Mouse (Mus musculus) MEL (cell line): ENCODE results near the gene Ckap4. TPM values are rescaled to one million over a fixed set of nuclear protein-coding genes. Genes with fewer than 3 reads are reported as not detected.

Experiments used
- DNase-seq: peaks from one replicate; pipeline ENCODE4 v3.0.0; 2011; ENCODE audit warnings: low read depth, low spot score
- H3K27ac ChIP-seq: 2 replicates; pipeline ENCODE4 v1.5.1; 2012; ENCODE audit warnings: low read depth, mild to moderate bottlenecking, control low read depth, low read length, moderate library complexity; ENCODE audit not compliant: control insufficient read depth
- H3K27me3 ChIP-seq, 2 experiments: fragments of 150-350 bp in 1 of 2; sonication (generic) in 1 of 2; 2 replicates each; pipeline ENCODE4 v1.6.1; 2012; ENCODE audit warnings: low read length in 2 of 2, mild to moderate bottlenecking in 2 of 2, improper control_type of control experiment in 1 of 2, moderate library complexity in 1 of 2; ENCODE audit not compliant: insufficient read depth in 2 of 2, control insufficient read depth in 1 of 2
- H3K36me3 ChIP-seq, 2 experiments: 2 replicates each; pipeline ENCODE4 v1.6.1; 2012 to 2014; ENCODE audit warnings: low read length in 2 of 2, improper control_type of control experiment in 1 of 2, inconsistent platforms in 1 of 2, mild to moderate bottlenecking in 1 of 2; ENCODE audit not compliant: insufficient read depth in 2 of 2, control insufficient read depth in 1 of 2
- H3K4me1 ChIP-seq, 2 experiments: fragments of 150-350 bp in 1 of 2; sonication (generic) in 1 of 2; 2 replicates each; pipeline ENCODE4 v1.6.1; 2012; ENCODE audit warnings: low read length in 2 of 2, improper control_type of control experiment in 1 of 2, mild to moderate bottlenecking in 1 of 2; ENCODE audit not compliant: insufficient read depth in 2 of 2, control insufficient read depth in 1 of 2
- H3K4me3 ChIP-seq, 2 experiments: fragments of 150-350 bp in 1 of 2; sonication (generic) in 1 of 2; 2 replicates each; pipeline ENCODE4 v1.5.1; 2012; ENCODE audit warnings: low read depth in 2 of 2, low read length in 2 of 2, mild to moderate bottlenecking in 2 of 2, moderate library complexity in 2 of 2, control low read depth in 1 of 2, improper control_type of control experiment in 1 of 2; ENCODE audit not compliant: control insufficient read depth in 1 of 2, insufficient read depth in 1 of 2
- H3K79me2 ChIP-seq: 2 replicates; pipeline ENCODE4 v1.6.1; 2012; ENCODE audit warnings: mild to moderate bottlenecking, low read length, moderate library complexity; ENCODE audit not compliant: control insufficient read depth, poor library complexity, insufficient read depth
- H3K9ac ChIP-seq: 2 replicates; pipeline ENCODE4 v1.6.1; 2012; ENCODE audit warnings: low read depth, mild to moderate bottlenecking, control low read depth, low read length, moderate library complexity; ENCODE audit not compliant: control insufficient read depth, poor library complexity, severe bottlenecking
- H3K9me3 ChIP-seq: fragments of 150-350 bp; sonication (generic); replicated peaks from 2 replicates; pipeline ENCODE4 v1.6.1; 2012; ENCODE audit warnings: mild to moderate bottlenecking, low read length, improper control_type of control experiment, moderate library complexity; ENCODE audit not compliant: insufficient read depth
- BHLHE40 ChIP-seq: IDR thresholded peaks from 2 replicates; pipeline ENCODE4 v1.6.1; 2012; ENCODE audit warnings: low read depth, mild to moderate bottlenecking, inconsistent platforms, low read length, improper control_type of control experiment, borderline replicate concordance
- E2F4 ChIP-seq: IDR thresholded peaks from 2 replicates; pipeline ENCODE4 v1.6.1; 2011; ENCODE audit warnings: low read depth, low read length, improper control_type of control experiment, borderline replicate concordance
- EP300 ChIP-seq, 2 experiments: IDR thresholded peaks; 2 replicates each; pipeline ENCODE4 v1.6.1; 2011; ENCODE audit warnings: improper control_type of control experiment in 2 of 2, low read length in 2 of 2, low read depth in 1 of 2, mild to moderate bottlenecking in 1 of 2
- GATA1 ChIP-seq: IDR thresholded peaks from 2 replicates; pipeline ENCODE4 v1.6.1; 2011; ENCODE audit warnings: low read depth, low read length, improper control_type of control experiment
- JUND ChIP-seq: IDR thresholded peaks from 2 replicates; pipeline ENCODE4 v1.6.1; 2011; ENCODE audit warnings: low read depth, mild to moderate bottlenecking, improper control_type of control experiment, low read length
- MAZ ChIP-seq: IDR thresholded peaks from 2 replicates; pipeline ENCODE4 v1.6.1; 2012; ENCODE audit warnings: low read depth, mild to moderate bottlenecking, inconsistent platforms, low read length, improper control_type of control experiment
- MEF2A ChIP-seq: IDR thresholded peaks from 2 replicates; pipeline ENCODE4 v1.6.1; 2014; ENCODE audit warnings: low read depth, mild to moderate bottlenecking, inconsistent platforms, low read length, improper control_type of control experiment; ENCODE audit not compliant: poor library complexity, insufficient replicate concordance, severe bottlenecking; ENCODE audit errors: extremely low read depth
- MXI1 ChIP-seq: IDR thresholded peaks from 2 replicates; pipeline ENCODE4 v1.6.1; 2011; ENCODE audit warnings: mild to moderate bottlenecking, low read depth, low read length, improper control_type of control experiment
- NRF1 ChIP-seq: IDR thresholded peaks from 2 replicates; pipeline ENCODE4 v1.6.1; 2014; ENCODE audit warnings: low read depth, mild to moderate bottlenecking, inconsistent platforms, low read length, improper control_type of control experiment, moderate library complexity; ENCODE audit not compliant: poor library complexity, insufficient read depth, severe bottlenecking
- POLR2AphosphoS5 ChIP-seq: IDR thresholded peaks from 2 replicates; pipeline ENCODE4 v1.6.1; 2012; ENCODE audit warnings: low read depth, borderline replicate concordance, mild to moderate bottlenecking, inconsistent platforms, low read length, moderate library complexity, mixed read lengths
- RCOR1 ChIP-seq: IDR thresholded peaks from 2 replicates; pipeline ENCODE4 v1.6.1; 2012; ENCODE audit warnings: low read depth, mild to moderate bottlenecking, inconsistent platforms, low read length, improper control_type of control experiment
- SMC3 ChIP-seq: IDR thresholded peaks from 2 replicates; pipeline ENCODE4 v1.6.1; 2011; ENCODE audit warnings: low read depth, low read length, improper control_type of control experiment
- TAL1 ChIP-seq: IDR thresholded peaks from 2 replicates; pipeline ENCODE4 v1.6.1; 2012; ENCODE audit warnings: mild to moderate bottlenecking, inconsistent platforms, low read length, moderate library complexity, mixed read lengths
- TBP ChIP-seq: IDR thresholded peaks from 2 replicates; pipeline ENCODE4 v1.8.0; 2011; ENCODE audit warnings: low read depth, low read length, improper control_type of control experiment
- TCF12 ChIP-seq: IDR thresholded peaks from 2 replicates; pipeline ENCODE4 v1.6.1; 2014; ENCODE audit warnings: low read depth, mild to moderate bottlenecking, inconsistent platforms, low read length, improper control_type of control experiment, moderate library complexity
- USF1 ChIP-seq: IDR thresholded peaks from 2 replicates; pipeline ENCODE4 v1.6.1; 2014; ENCODE audit warnings: low read depth, mild to moderate bottlenecking, inconsistent platforms, low read length, improper control_type of control experiment, moderate library complexity
- USF2 ChIP-seq, 2 experiments: IDR thresholded peaks; 2 replicates each; pipeline ENCODE4 v1.6.1; 2011 to 2012; ENCODE audit warnings: improper control_type of control experiment in 2 of 2, low read length in 2 of 2, borderline replicate concordance in 1 of 2, inconsistent platforms in 1 of 2, low read depth in 1 of 2, mild to moderate bottlenecking in 1 of 2; ENCODE audit not compliant: insufficient read depth in 1 of 2
- ZNF384 ChIP-seq: IDR thresholded peaks from 2 replicates; pipeline ENCODE4 v1.6.1; 2012; ENCODE audit warnings: low read depth, mild to moderate bottlenecking, inconsistent platforms, low read length, improper control_type of control experiment
- polyA plus RNA-seq, 2 experiments: library from polyadenylated mRNA; stranded (reverse) in 1 of 2; unstranded in 1 of 2; fragments of >175 nt in 1 of 2; fragments of >200 nt in 1 of 2; gene quantifications; 2 replicates each; pipeline versions ENCODE4 v1.2.1 to v1.2.4; 2012; ENCODE audit warnings: low replicate concordance in 2 of 2, low read depth in 1 of 2; ENCODE audit not compliant: insufficient read length in 2 of 2, insufficient read depth in 1 of 2, missing spikeins in 1 of 2
- total RNA-seq: library from RNA; depleted of rRNA; stranded (reverse); fragments of 300-350 nt; gene quantifications from 2 replicates; pipeline ENCODE4 v1.2.3, GENCODE M21; 2012

Ckap4 gene
- total and polyA plus RNA-seq, 3 experiments = 1.0 to 5.2 TPM; not detected in 1

- Histone ChIP-seq H3K9ac (no peak overlapping the region), H3K4me3 (no peak overlapping the region), H3K4me1 (no peaks in the 10 kb centered on the region; a peak in 3 of 4 replicates)
- no peak for TF ChIP-seq TAL1
- TF ChIP-seq, all 39 proteins: peak for 0
- Histone ChIP-seq H3K79me2 (no peaks in the 10 kb centered on the region), H3K36me3 (no peaks in the 10 kb centered on the region; a peak in 1 of 4 replicates), H3K27me3 (peaks cover 0 to 8% of the 10 kb centered on the region in 2 experiments; a peak in 3 of 4 replicates), H3K27ac (no peak overlapping the region), H3K9me3 (no peaks in the 10 kb centered on the region)
- no peak for DNase-seq
Measured at GRCm38 (mm10) chr10:84535859-84536258, 2.0 kb upstream of the Ckap4 start.

GRCm38 (mm10) chr10:84535458-84535857, 1.6 kb upstream of the Ckap4 start:
- H3K27me3 ChIP-seq = peaks cover 0 to 8% of the 10 kb centered on the region in 2 experiments; a peak in 3 of 4 replicates
- TF ChIP-seq POLR2AphosphoS5 (no peak), GATA1 (no peak), MEF2A (no peak), MXI1 (no peak), USF2 (IDR thresholded peaks at IDR 0.05; ENCODE audit: borderline replicate concordance in 1 of 2, insufficient read depth in 1 of 2, low read depth in 1 of 2, low read length in 2 of 2) (no peak), ZNF384 (no peak), USF1 (no peak), TCF12 (no peak), RCOR1 (no peak), EP300 (IDR thresholded peaks at IDR 0.05; ENCODE audit: low read depth in 1 of 2, low read length in 2 of 2) (no peak), TAL1 (no peak), JUND (no peak), BHLHE40 (no peak), NRF1 (no peak), TBP (no peak), E2F4 (no peak), MAZ (no peak), SMC3 (no peak)

More at GRCm38 (mm10) chr10:84535458-84535857, 1.6 kb upstream of the Ckap4 start:
- no peaks in the 10 kb centered on the region for H3K79me2 ChIP-seq
- H3K36me3 ChIP-seq = no peaks in the 10 kb centered on the region; a peak in 1 of 4 replicates
- no peaks in the 10 kb centered on the region; a peak in 3 of 4 replicates for H3K4me1 ChIP-seq
- no peak for DNase-seq
- H3K4me3 ChIP-seq = no peak overlapping the region
- no peak overlapping the region for H3K9ac ChIP-seq
- no peak overlapping the region for H3K27ac ChIP-seq
- no peaks in the 10 kb centered on the region for H3K9me3 ChIP-seq
